In the genomic region with DNA sequence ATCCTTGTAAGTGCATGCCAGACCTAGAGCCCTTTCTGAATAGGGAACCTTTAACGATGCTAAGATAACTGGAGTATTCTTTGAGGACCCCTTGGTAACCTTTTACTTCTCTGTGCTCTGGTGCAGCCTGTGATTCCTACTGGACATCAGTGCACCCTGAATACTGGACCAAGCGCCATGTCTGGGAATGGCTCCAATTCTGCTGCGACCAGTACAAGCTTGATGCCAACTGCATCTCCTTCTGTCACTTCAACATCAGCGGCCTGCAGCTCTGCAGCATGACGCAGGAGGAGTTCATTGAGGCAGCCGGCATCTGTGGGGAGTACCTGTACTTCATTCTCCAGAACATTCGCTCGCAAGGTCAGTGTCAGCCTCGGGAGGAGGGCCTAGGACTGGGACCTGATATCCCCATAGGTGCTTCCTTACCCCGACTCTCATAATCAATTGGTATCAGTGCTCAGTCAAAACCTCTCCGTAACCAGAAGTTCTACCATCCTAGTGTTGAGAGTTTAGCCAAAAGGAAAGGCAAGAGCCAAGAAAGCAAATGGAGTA, we compare ENCODE assay signal across 13 mouse cellular contexts. TPM values are rescaled to one million over a fixed set of nuclear protein-coding genes. Genes with fewer than 3 reads are reported as not detected.
A peak's percentile ranks its signal among the peaks of the same experiment; 100 is the strongest.
DNase-seq lines count a peak whose midpoint lies in the region; ATAC-seq lines count a peak whose summit lies in the region.
"Had no signal": no experiment of that assay in that cellular context is flagged by ENCODE, and none has a peak within 500 bp of the region (broad histone marks: within the 10 kb centered on the region; RNA-seq: fewer than 3 reads in every experiment).

No protein-coding gene starts in this region.

- WGBS in heart, embryonic 15.5 days: 82% methylated on average over 11 of the region's 11 CpGs
- 93% methylated on average over 11 of the region's 11 CpGs for WGBS in midbrain, embryonic 15.5 days
- 92% methylated on average over 11 of the region's 11 CpGs for WGBS in midbrain, embryonic 14.5 days

- no peaks in the 10 kb centered on the region for H3K36me3 ChIP-seq in heart, embryonic 15.5 days
- no peaks in the 10 kb centered on the region for H3K36me3 ChIP-seq in midbrain, embryonic 15.5 days (replicated peaks)
- no peaks in the 10 kb centered on the region for H3K36me3 ChIP-seq in midbrain, embryonic 14.5 days (ENCODE audit: control insufficient read depth, insufficient read depth, low read length)
- H3K36me3 ChIP-seq: stomach, embryonic 15.5 days had no signal

- peak overlapping the region; percentile 48 for H3K4me2 ChIP-seq in heart, embryonic 15.5 days
- H3K4me2 ChIP-seq in midbrain, embryonic 15.5 days: no peak overlapping the region
- H3K4me2 ChIP-seq in midbrain, embryonic 14.5 days (ENCODE audit: low read length): no peak overlapping the region

- no peaks in the 10 kb centered on the region for H3K27me3 ChIP-seq in heart, embryonic 15.5 days
- no peaks in the 10 kb centered on the region for H3K27me3 ChIP-seq in midbrain, embryonic 15.5 days (replicated peaks)
- H3K27me3 ChIP-seq in midbrain, embryonic 14.5 days (ENCODE audit: control insufficient read depth, insufficient read depth, low read length): no peaks in the 10 kb centered on the region
- H3K27me3 ChIP-seq: stomach, embryonic 15.5 days had no signal

- peaks cover 10% of the 10 kb centered on the region for H3K4me1 ChIP-seq in heart, embryonic 15.5 days (replicated peaks)
- H3K4me1 ChIP-seq in midbrain, embryonic 15.5 days: peaks cover 4% of the 10 kb centered on the region; the same call in 1 of the 2 replicates
- H3K4me1 ChIP-seq in midbrain, embryonic 14.5 days (ENCODE audit: control insufficient read depth, insufficient read depth, low read length): no peaks in the 10 kb centered on the region

- no peak overlapping the region for H3K9ac ChIP-seq in heart, embryonic 15.5 days
- no peak overlapping the region for H3K9ac ChIP-seq in midbrain, embryonic 15.5 days
- H3K9ac ChIP-seq in midbrain, embryonic 14.5 days (replicated peaks; ENCODE audit: low read length): no peak overlapping the region
- H3K9ac ChIP-seq: lung, embryonic 14.5 days; stomach, embryonic 15.5 days had no signal

- DNase-seq in cerebellum, adult 11-12 months: peak; percentile 26
- DNase-seq in cerebellum, adult 11 months: no peak
- DNase-seq in heart, adult 9 months (ENCODE audit: low spot score in 2 of 2): no peak
- no peak for DNase-seq in midbrain, embryonic 14.5 days
- DNase-seq in cerebellum, postnatal 25 days: peak; percentile 57 to 67
- DNase-seq in testis, postnatal 14 days (ENCODE audit: low spot score): no peak

- no peaks in the 10 kb centered on the region for H3K9me3 ChIP-seq in heart, embryonic 15.5 days (replicated peaks)
- H3K9me3 ChIP-seq in midbrain, embryonic 15.5 days: no peaks in the 10 kb centered on the region
- H3K9me3 ChIP-seq in midbrain, embryonic 14.5 days (ENCODE audit: control insufficient read depth, low read length): no peaks in the 10 kb centered on the region
- H3K9me3 ChIP-seq: stomach, embryonic 15.5 days had no signal

- no peak overlapping the region for H3K27ac ChIP-seq in heart, embryonic 15.5 days
- no peak overlapping the region for H3K27ac ChIP-seq in midbrain, embryonic 15.5 days
- no peak overlapping the region for H3K27ac ChIP-seq in midbrain, embryonic 14.5 days (replicated peaks; ENCODE audit: low read depth, low read length)
- H3K27ac ChIP-seq: stomach, embryonic 15.5 days had no signal

- no peak overlapping the region for H3K4me3 ChIP-seq in heart, embryonic 15.5 days
- no peak overlapping the region for H3K4me3 ChIP-seq in midbrain, embryonic 15.5 days
- H3K4me3 ChIP-seq in midbrain, embryonic 14.5 days (replicated peaks; ENCODE audit: low read depth, low read length): no peak overlapping the region
- H3K4me3 ChIP-seq: stomach, embryonic 15.5 days had no signal

- no peak for ATAC-seq in heart, embryonic 15.5 days (replicated peaks; ENCODE audit: insufficient number of reproducible peaks, insufficient read depth, low FRiP score, low read depth)
- 0 out of 2 replicates have a peak, but pooled peaks have one; percentile 34 for ATAC-seq in midbrain, embryonic 15.5 days (replicated peaks)
- ATAC-seq in midbrain, embryonic 14.5 days (ENCODE audit: low FRiP score, low TSS enrichment): no peak
- ATAC-seq: activated CD4-positive, CD25-positive, alpha-beta regulatory T cell, adult 4 months had no signal

RNA-seq across cellular contexts. Expression of a gene that starts 27.7 kb away (rescaled TPM):
- polyA plus RNA-seq in heart, embryonic 15.5 days (2015; fragmentation: Nextera tagmentation; extraction: Ambion mirVana): 0.13 and 0.70 TPM in 2 replicates
- polyA plus RNA-seq in midbrain, embryonic 15.5 days (2015; fragmentation: Nextera tagmentation; extraction: Ambion mirVana): not detected in 2 replicates
- not detected in 2 replicates for polyA plus RNA-seq in midbrain, embryonic 14.5 days (2014; fragmentation: Nextera tagmentation; extraction: Ambion mirVana)
- polyA plus RNA-seq: activated CD4-positive, CD25-positive, alpha-beta regulatory T cell, adult 4 months; intestine, postnatal 0 days; liver, adult 2 months had no signal

RNA-seq across cellular contexts. Expression of a gene that starts 45.8 kb away (rescaled TPM):
- polyA plus RNA-seq in heart, embryonic 15.5 days (2015; fragmentation: Nextera tagmentation; extraction: Ambion mirVana): 73.5 and 88.0 TPM in 2 replicates
- polyA plus RNA-seq in midbrain, embryonic 15.5 days (2015; fragmentation: Nextera tagmentation; extraction: Ambion mirVana): 83.4 and 86.2 TPM in 2 replicates
- 84.3 and 102 TPM in 2 replicates for polyA plus RNA-seq in midbrain, embryonic 14.5 days (2014; fragmentation: Nextera tagmentation; extraction: Ambion mirVana)

Comparison
In these comparisons a context has a peak if more than half of its experiments do, and no peak if none do; other contexts are left out.
1. DNase-seq: peak in cerebellum, adult 11-12 months (single experiment) and cerebellum, postnatal 25 days (2 of 2); none in cerebellum, adult 11 months (single experiment), heart, adult 9 months (0 of 2), midbrain, embryonic 14.5 days (single experiment) and testis, postnatal 14 days (single experiment).